Mouse (Mus musculus) 416B (cell line): ENCODE data around the gene Tesk2.

ENCODE experiments used
- DNase-seq: peaks from one replicate; pipeline ENCODE4 v3.0.0; 2011; ENCODE audit warnings: low read depth

Gene Tesk2

GRCm38 (mm10) chr4:116712536-116712935, 8.2 kb upstream of the Tesk2 start:
- DNase-seq: no peak

GRCm38 (mm10) chr4:116719396-116719795, 1.4 kb upstream of the Tesk2 start:
- peak; percentile 88 for DNase-seq

DNA sequence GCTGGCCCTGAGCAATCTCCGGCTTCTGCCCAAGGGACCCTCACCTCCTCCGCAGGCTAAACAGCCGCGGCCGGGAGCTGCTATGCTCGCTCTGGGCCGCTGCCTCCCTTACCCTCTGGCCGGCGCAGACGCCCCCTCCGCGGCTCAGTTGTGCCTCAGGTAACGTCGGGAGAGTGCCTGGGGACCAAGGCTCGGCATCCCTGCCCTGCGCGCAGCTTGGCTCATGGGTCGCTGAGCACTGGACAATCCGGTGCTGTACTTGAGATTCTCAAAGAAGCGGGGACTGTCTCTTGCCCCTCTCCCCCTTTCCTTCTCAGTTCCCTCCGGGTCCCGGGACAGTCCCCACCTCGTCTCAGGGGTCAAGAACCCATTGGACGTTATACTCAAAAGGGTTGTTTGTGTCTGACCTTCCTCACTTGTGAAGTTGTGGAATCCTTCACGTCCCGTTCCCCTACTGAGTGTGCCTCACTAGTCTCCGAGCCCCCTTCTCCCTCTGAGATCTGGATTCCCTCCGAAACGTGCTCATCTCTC, 415 bp downstream of the Tesk2 start:
- DNase-seq: no peak

DNA sequence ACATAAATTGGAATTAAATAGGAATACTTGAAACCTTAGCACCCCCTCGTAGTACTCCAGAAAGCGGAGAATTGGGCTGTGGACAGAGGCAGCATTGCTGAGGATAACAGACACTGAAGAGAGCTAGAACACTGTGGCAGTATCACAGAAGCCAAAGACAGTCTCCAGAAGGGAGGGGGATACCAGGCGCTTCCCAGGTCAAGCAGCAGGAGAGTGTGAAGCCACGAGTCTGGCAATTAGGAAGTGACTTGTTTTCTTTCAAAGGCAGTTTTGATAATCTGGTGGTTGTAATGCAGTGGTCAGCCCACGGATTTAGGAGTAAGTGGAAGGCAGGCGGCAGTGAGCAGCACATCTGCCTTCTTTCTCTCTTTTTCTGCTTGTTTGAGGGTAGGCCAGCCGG, 1.5 kb downstream of the Tesk2 start:
- DNase-seq: no peak

DNA sequence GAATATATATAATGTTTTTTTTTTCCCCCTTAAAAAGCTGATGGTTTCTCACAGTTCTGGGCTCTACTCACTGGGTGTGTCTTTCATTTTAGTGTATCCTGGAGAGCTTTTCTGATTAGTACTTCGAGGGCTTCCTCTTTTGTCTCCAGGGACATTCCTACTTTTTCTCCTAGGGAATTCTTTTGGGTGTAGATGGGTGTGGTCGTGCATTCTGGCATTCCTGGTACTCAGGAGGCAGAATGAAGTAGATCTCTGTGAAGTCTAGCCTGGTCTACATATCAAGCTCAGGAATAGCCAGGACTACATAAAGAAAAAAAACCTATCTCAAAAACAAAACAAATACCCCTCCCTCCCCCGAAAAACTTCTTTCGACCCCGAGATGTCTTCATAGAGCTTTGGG, 4.7 kb downstream of the Tesk2 start:
- DNase-seq: no peak

- DNase-seq: no peak
Observed at GRCm38 (mm10) chr4:116727401-116727800, 6.7 kb downstream of the Tesk2 start.

DNA sequence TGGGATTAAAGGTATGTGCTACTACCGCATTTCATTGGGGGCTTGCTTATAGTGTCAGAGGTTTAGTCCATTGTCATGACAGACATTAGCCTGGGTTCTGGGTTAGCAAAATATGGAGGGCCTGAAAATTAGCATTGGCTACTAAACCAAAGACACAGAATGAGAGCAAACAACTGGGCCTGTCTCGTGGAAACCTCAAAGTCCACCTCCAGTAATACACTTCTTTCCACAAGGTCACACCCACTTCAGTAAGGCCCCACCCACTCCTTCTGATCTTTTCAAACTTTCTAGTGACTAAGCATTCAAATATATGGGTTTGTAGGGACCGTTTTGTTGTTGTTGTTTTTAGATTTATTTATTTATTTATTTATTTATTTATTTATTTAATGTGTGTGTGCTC, 8.8 kb downstream of the Tesk2 start:
- no peak for DNase-seq

GRCm38 (mm10) chr4:116731077-116731476, 10.3 kb downstream of the Tesk2 start:
- no peak for DNase-seq

GRCm38 (mm10) chr4:116732355-116732754, 11.6 kb downstream of the Tesk2 start:
- no peak for DNase-seq

DNA sequence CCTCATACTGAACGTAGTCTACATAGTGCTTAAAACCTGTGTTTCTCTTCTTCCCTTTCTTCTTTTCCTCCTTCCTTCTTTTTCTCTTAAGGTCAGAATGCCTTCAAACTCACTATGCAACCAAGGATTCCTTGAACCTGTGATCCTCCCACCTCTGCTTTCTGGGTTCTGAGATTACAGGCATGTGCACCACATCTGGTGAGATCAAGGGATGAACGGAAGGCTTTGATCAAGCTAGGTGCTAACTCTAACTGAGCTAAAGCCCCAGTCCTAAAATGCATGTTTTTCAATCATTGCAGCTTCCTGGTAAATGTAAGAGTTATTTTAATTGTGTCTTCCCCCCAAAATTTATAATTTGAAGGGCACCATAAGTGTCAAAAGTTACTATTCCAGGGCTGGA, 14.2 kb downstream of the Tesk2 start:
- no peak for DNase-seq

DNA sequence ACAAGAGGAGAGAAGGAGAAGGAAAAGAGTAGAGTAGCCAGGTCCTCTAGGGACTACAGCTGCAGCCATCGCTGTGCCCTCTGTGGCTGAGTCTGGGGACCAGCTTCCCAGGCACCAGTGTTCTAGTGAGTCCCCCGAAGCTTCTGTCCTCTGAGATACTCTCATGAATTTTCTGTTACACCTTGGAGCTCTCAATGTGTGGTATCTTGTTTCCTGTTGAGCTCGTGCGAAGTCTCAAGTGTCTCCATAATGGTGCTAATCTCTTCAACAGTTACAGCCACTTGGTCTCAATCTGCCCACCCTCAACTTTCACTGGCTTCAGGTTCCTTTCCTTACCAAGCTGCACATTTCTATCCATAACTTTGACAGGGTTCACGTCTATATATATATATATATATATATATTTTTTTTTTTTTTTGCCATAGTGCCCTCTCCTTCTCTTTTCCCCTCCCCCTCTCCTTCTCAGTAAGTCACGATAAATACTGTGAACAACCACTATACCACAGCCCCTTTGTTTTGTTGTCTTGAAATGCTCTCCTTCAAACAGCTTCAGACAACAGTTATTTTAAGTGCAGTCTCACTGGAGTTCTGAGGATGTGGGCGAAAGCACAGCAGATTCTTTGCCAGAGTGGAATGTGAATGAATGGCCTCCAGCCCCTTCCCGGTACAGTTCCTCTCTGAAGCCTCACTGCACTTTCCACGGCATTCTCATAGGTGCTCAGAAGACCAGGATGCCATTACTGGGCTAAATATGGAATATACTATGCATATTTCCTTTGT, 18.4 kb downstream of the Tesk2 start:
- DNase-seq: no peak

DNA sequence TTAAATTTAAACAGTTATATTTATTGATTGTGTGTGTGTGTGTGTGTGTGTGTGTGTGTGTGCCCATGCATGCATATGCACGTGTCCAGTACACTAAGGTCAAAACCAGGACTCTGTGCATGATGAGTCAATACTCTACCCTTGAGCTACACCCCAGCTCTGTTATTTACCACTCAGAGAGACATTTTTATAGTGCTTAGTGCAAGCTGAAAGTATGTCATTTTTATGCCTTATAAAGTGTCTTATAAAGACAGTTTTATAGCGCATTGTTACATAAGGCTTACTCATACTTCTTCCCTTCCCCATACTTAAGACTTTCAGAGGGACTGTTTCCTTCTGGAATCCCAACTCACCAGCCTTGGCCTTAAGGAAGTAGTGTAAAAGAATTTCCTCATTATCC, 29.0 kb downstream of the Tesk2 start:
- DNase-seq: no peak

- no peak for DNase-seq
Observed at GRCm38 (mm10) chr4:116761914-116762313, 41.2 kb downstream of the Tesk2 start.

GRCm38 (mm10) chr4:116764001-116764400, 43.3 kb downstream of the Tesk2 start:
- no peak for DNase-seq

DNA sequence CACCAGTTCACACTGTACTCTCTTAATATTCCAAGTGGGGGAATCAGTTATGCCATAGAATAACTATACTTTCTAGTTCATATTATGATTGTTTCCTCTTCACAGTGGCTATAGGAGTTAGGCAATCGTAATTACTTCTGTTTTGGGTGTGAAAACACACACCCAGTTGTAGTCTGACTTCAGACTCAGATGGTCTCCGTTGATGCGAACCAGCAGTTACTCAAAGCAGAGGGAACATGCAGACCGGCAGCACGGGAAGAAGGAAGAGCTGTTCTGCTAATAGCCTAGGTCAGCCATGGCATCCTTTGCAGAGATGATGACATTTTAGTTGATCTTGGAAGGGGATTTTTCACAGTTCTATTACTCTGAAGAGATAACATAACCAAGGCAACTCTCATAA, 47.8 kb downstream of the Tesk2 start:
- DNase-seq: no peak

GRCm38 (mm10) chr4:116769060-116769459, 48.3 kb downstream of the Tesk2 start:
- peak; percentile 48 for DNase-seq

- DNase-seq: peak; percentile 42
Observed at GRCm38 (mm10) chr4:116776391-116776790, 55.6 kb downstream of the Tesk2 start.

DNA sequence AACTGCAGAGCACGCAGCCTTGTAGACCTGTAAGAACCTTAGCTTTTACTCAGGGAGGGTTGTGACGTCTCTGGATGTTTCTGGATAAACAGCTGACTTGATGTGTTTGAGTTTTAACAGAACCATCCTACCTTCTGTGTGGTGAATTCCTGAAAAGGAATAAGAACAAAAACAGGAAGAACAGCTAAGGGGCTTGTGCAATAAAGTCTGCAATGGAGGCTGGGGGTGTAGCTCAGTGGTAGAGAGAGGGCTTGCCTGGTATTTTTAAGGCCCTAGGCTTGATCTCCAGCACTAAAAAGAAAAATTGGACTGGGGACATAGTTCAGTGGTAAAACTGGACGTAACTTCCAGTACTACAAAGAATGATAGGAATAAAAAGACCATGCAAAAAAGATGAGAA, 56.3 kb downstream of the Tesk2 start:
- no peak for DNase-seq

DNA sequence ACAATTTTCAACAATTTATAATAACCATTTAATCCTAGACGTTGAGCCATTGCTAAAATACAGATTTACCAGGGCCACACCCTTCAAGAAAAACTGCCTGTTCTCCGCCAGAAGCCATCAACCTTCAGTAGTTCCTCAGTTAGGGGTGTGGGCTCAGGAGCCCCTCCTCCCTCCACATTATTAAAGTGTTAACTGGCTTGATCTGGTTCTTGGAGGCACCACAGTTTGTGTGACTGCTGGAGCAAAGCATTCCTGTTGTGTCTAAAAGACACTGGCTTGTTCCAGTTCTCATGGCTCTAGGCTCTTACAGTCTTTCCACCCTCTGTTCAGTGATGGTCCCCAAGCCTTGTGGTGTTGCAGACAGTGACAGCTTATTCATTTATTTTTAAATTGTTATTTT, 59.8 kb downstream of the Tesk2 start:
- no peak for DNase-seq

DNA sequence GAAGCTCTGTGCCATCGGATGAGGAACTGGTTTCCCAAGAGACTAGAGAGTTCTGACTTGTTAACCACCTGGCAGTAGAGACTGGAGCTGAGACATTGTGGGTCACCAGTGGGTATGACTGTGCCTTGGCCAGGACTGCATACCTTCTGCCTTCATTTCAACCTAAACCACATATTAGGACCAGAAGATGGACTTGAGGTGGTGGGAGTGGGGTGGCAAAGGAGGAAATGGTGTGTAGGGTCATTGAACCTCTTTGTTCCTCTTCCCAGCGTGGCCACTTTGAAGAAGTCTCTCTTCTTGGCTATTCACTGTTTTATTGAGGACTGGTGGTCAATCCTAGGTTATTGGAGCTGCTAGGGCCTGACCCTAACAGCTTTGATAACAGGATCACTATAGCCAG, 60.6 kb downstream of the Tesk2 start:
- no peak for DNase-seq

GRCm38 (mm10) chr4:116782171-116782570, 61.4 kb downstream of the Tesk2 start:
- no peak for DNase-seq

DNA sequence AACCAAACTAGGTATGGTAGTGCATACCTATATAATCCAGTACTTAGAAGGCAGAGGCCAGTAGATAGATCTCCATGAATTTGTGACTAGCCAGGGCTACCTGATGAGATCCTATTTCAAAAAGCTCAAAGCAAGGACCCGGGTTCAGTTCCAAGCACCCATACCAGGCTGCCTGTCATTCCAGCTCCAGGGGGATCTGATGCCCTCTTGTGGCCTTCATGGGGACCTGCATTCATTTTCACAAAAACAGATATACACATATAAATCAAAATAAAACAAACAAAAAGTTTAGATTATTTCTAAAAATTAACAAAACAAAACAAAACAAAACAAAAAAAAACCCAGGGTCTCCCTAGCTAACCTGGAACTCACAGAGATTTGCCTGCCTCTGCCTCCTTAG, 65.8 kb downstream of the Tesk2 start:
- peak; percentile 36 for DNase-seq

DNA sequence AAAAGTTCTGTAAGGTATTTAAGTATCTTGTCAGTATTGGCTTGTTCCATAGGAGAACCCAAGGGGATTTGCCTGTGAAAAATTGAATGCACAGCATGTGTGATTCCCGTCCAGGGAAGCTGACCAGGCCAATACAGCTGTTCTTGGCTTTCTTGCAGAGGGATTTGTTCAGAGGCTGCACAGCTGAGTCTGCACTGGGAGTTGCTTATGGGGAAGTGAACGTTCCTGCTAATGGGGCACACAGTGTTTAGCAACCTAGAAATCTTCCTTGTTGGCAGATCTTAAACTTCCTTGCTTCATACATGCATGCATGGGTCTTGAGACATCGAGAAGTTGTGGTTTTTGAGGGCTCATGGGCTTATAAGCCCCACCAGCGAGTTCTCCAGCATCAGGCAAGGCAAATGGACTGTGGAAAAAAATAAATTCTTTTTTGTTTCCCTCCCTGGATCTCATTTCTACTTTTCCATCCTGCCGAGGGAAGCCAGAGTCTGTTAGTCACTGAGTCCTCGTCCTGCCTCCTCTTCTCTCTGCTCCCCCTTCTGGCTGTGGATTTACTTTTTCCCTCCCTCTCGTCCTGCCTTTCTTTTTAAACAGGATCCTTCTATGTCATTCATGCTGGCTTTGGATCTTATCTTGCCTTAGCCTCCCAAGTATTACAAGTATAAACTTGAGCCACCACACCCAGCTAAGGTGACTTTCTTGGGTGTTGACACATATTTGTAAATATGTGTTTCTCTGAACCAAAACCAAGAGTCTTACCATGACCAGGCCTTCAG, 67.4 kb downstream of the Tesk2 start:
- DNase-seq: peak; percentile 77
